ENCODE assay signal across 9 mouse cellular contexts in the genomic region with DNA sequence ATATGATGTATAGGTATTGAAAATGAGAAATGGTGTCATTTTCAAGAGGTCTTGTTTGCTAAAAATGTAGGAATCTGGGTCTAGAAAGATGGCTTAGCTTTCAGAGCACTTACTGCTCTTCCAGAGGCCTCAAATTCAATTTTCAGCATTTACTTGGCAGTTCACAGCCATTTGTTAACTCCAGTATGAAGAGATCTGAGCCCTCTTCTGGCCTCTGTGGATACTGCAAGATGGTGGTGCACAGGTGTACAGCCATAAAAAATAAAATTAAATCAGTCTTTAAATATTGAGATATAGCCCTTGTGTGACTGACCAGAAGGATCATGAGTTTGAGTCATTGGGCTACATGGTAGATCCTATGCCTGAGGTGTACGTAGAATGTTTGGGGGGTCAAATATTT.
DNase-seq lines count a peak whose midpoint lies in the region.
"Had no signal": no experiment of that assay in that cellular context is flagged by ENCODE, and none has a peak within 500 bp of the region (broad histone marks: within the 10 kb centered on the region; RNA-seq: fewer than 3 reads in every experiment).

No protein-coding gene starts in this region.

- H3K27me3 ChIP-seq in splenic B cell, adult 2 months (ENCODE audit: control insufficient read depth, insufficient read depth, low read length, poor library complexity, severe bottlenecking): no peaks in the 10 kb centered on the region
- H3K27me3 ChIP-seq: limb, embryonic 13.5 days had no signal

- no peaks in the 10 kb centered on the region for H3K36me3 ChIP-seq in splenic B cell, adult 2 months (ENCODE audit: control insufficient read depth, insufficient read depth, low read length, poor library complexity, severe bottlenecking)
- H3K36me3 ChIP-seq: limb, embryonic 13.5 days had no signal

- peak; percentile 22 for DNase-seq in adrenal gland, postnatal 10 days
- no peak for DNase-seq in adrenal gland, adult 18-20 months (ENCODE audit: low spot score in 2 of 2)
- peak; percentile 2 for DNase-seq in lung, postnatal 10 days
- no peak for DNase-seq in lung, postnatal 4 days
- DNase-seq in cerebellum, postnatal 14 days: peak; percentile 61 to 68
- peak; percentile 14 to 72 for DNase-seq in kidney, postnatal 36 days
- peak; percentile 63 for DNase-seq in splenic B cell, adult 2 months (ENCODE audit: low read depth, low spot score)
- DNase-seq in adrenal gland, adult 2 months: no peak

Comparison
In these comparisons a context has a peak if more than half of its experiments do, and no peak if none do; other contexts are left out.
1. DNase-seq: peak in adrenal gland, postnatal 10 days (single experiment), lung, postnatal 10 days (single experiment), cerebellum, postnatal 14 days (2 of 2), kidney, postnatal 36 days (2 of 2) and splenic B cell, adult 2 months (single experiment); none in adrenal gland, adult 18-20 months (0 of 2), lung, postnatal 4 days (0 of 2) and adrenal gland, adult 2 months (single experiment).